12 mouse cellular contexts compared by ENCODE assay signal in the genomic region with DNA sequence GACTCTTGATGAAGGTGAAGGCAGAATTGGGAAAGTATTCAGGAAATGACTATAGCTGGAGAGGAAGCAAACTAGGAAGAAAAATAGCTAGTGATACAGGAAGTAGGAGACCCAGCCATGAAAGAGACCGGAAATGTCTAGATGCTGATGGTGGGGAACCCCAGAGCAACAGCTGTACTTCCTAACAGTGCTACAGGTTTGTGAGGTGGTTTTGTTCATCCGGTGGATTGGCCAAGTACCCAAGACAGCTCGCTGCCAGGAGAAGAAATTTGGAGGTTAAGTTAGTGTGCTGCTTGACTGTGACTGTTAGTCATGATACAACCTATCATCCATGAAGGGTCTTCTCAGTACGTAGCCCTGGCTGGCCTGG.
A peak's percentile ranks its signal among the peaks of the same experiment; 100 is the strongest.
DNase-seq lines count a peak whose midpoint lies in the region; ATAC-seq and TF ChIP-seq lines count a peak whose summit lies in the region.
"Had no signal": no experiment of that assay in that cellular context is flagged by ENCODE, and none has a peak within 500 bp of the region (broad histone marks: within the 10 kb centered on the region; RNA-seq: fewer than 3 reads in every experiment).

No protein-coding gene starts in this region.

- TF ChIP-seq EP300 in CH12.LX (IDR thresholded peaks at IDR 0.05; ENCODE audit: low read length), result no peak

- in situ Hi-C loops in CH12.LX (cut with MboI; ENCODE audit: low pct_ligation_motif_present, low pct_unique_long_range_greater_than_20kb, low sequenced_read_pairs), result no loop called here

- H3K27me3 ChIP-seq in kidney, embryonic 16.5 days (ENCODE audit: insufficient read depth, low read length), result no peaks in the 10 kb centered on the region
- no peaks in the 10 kb centered on the region for H3K27me3 ChIP-seq in CH12.LX (replicated peaks)
- no peaks in the 10 kb centered on the region for H3K27me3 ChIP-seq in splenic B cell, adult 2 months (ENCODE audit: control insufficient read depth, insufficient read depth, low read length, poor library complexity, severe bottlenecking)
- H3K27me3 ChIP-seq: forebrain, embryonic 15.5 days had no signal

- H3K36me3 ChIP-seq in kidney, embryonic 16.5 days (ENCODE audit: insufficient read depth, low read length), result no peaks in the 10 kb centered on the region
- H3K36me3 ChIP-seq in CH12.LX (replicated peaks in 1 of 2; ENCODE audit: control insufficient read depth in 1 of 2, insufficient read depth in 1 of 2, low read length in 1 of 2), result no peaks in the 10 kb centered on the region
- H3K36me3 ChIP-seq in splenic B cell, adult 2 months (ENCODE audit: control insufficient read depth, insufficient read depth, low read length, poor library complexity, severe bottlenecking), result no peaks in the 10 kb centered on the region
- H3K36me3 ChIP-seq: forebrain, embryonic 15.5 days had no signal

- no peak overlapping the region for H3K4me2 ChIP-seq in kidney, embryonic 16.5 days (replicated peaks; ENCODE audit: low read depth, low read length)
- H3K4me2 ChIP-seq in CH12.LX (ENCODE audit: insufficient read depth, low read depth, poor library complexity, severe bottlenecking), result no peak overlapping the region
- H3K4me2 ChIP-seq: forebrain, embryonic 15.5 days had no signal

- H3K79me2 ChIP-seq in CH12.LX (replicated peaks; ENCODE audit: control insufficient read depth, extremely low read depth, insufficient read depth, poor library complexity, severe bottlenecking), result no peaks in the 10 kb centered on the region

- H3K4me3 ChIP-seq in kidney, embryonic 16.5 days (ENCODE audit: low read length), result no peak overlapping the region
- no peak overlapping the region for H3K4me3 ChIP-seq in CH12.LX (replicated peaks in 1 of 3; ENCODE audit: low read depth in 2 of 3, low read length in 2 of 3, poor library complexity in 1 of 3)
- H3K4me3 ChIP-seq: forebrain, embryonic 15.5 days had no signal

- WGBS in kidney, embryonic 16.5 days, result 82% methylated on average over 4 of the region's 4 CpGs

- no peak for TF ChIP-seq POLR2A in CH12.LX (IDR thresholded peaks at IDR 0.05; ENCODE audit: low read depth, low read length)

- DNase-seq in kidney, postnatal 36 days, result no peak
- peak; percentile 63 for DNase-seq in CH12.LX (ENCODE audit: extremely low read depth)
- DNase-seq in induced T-regulatory cell, adult 2 months (ENCODE audit: low read depth), result peak; percentile 73
- DNase-seq in splenic B cell, adult 2 months (ENCODE audit: low read depth, low spot score), result peak; percentile 81
- no peak for DNase-seq in adrenal gland, postnatal 14 days
- no peak for DNase-seq in gastrocnemius, postnatal 25 days
- no peak for DNase-seq in left cerebral cortex, adult 8-10 months (ENCODE audit: low spot score in 2 of 2)
- DNase-seq: cerebellum, adult 11-12 months; layer of hippocampus, adult 9-11 months; right cerebral cortex, postnatal 4 days had no signal

- H3K9me3 ChIP-seq in kidney, embryonic 16.5 days (ENCODE audit: low read length), result no peaks in the 10 kb centered on the region
- no peaks in the 10 kb centered on the region for H3K9me3 ChIP-seq in CH12.LX (replicated peaks; ENCODE audit: low read length)
- H3K9me3 ChIP-seq: forebrain, embryonic 15.5 days had no signal

- no peak for TF ChIP-seq RAD21 in CH12.LX (IDR thresholded peaks at IDR 0.05; ENCODE audit: low read depth, low read length)

- no peak for ATAC-seq in kidney, embryonic 16.5 days (ENCODE audit: low FRiP score, low TSS enrichment)
- ATAC-seq: forebrain, embryonic 15.5 days had no signal

- dilution Hi-C loops in CH12.LX (cut with MboI; ENCODE audit: extremely low pct_ligation_motif_present, extremely low pct_unique_long_range_greater_than_20kb, low sequenced_read_pairs), result no loop called here

- peak overlapping the region; percentile 54 for H3K27ac ChIP-seq in kidney, embryonic 16.5 days (ENCODE audit: low read length)
- H3K27ac ChIP-seq in CH12.LX (ENCODE audit: insufficient read depth, low read depth), result no peak overlapping the region
- H3K27ac ChIP-seq: forebrain, embryonic 15.5 days had no signal

- H3K4me1 ChIP-seq in kidney, embryonic 16.5 days (ENCODE audit: insufficient read depth, low read length), result peaks cover 9% of the 10 kb centered on the region; the same call in 1 of the 2 replicates
- H3K4me1 ChIP-seq in CH12.LX (ENCODE audit: control insufficient read depth in 1 of 2, insufficient read depth in 2 of 2), result peaks cover 10 to 25% of the 10 kb centered on the region in 2 experiments; a peak in 3 of 4 replicates
- H3K4me1 ChIP-seq: forebrain, embryonic 15.5 days had no signal

- no peak overlapping the region for H3K9ac ChIP-seq in kidney, embryonic 16.5 days (replicated peaks; ENCODE audit: low read length)
- no peak overlapping the region for H3K9ac ChIP-seq in CH12.LX (ENCODE audit: insufficient read depth, low read depth)
- H3K9ac ChIP-seq: forebrain, embryonic 15.5 days had no signal

- no peak for TF ChIP-seq CTCF in CH12.LX (conservative IDR thresholded peaks at IDR 0.05 in 1 of 2, IDR thresholded peaks at IDR 0.05 in 1 of 2; ENCODE audit: low read depth in 2 of 2, low read length in 2 of 2)

TF ChIP-seq in CH12.LX, 34 proteins besides CTCF, POLR2A, EP300 and RAD21:
- no peak for TF ChIP-seq BHLHE40 (IDR thresholded peaks at IDR 0.05; ENCODE audit: low read depth, low read length)
- peak; percentile 17; the same call in 1 of the 2 replicates for TF ChIP-seq ETS1 (conservative IDR thresholded peaks at IDR 0.05; ENCODE audit: low read depth, low read length)
- TF ChIP-seq ELF1 (IDR thresholded peaks at IDR 0.05; ENCODE audit: low read depth, low read length), result peak; percentile 51
- no peak for TF ChIP-seq CHD1 (IDR thresholded peaks at IDR 0.05; ENCODE audit: low read depth, low read length)
- no peak for TF ChIP-seq ZKSCAN1 (IDR thresholded peaks at IDR 0.05; ENCODE audit: borderline replicate concordance, low read depth, low read length)

Comparison
In these comparisons a context has a peak if more than half of its experiments do, and no peak if none do; other contexts are left out.
1. DNase-seq: peak in CH12.LX (single experiment), induced T-regulatory cell, adult 2 months (single experiment) and splenic B cell, adult 2 months (single experiment); none in kidney, postnatal 36 days (0 of 2), adrenal gland, postnatal 14 days (single experiment), gastrocnemius, postnatal 25 days (single experiment) and left cerebral cortex, adult 8-10 months (0 of 2).